Mouse (Mus musculus) kidney, adult 2 months (tissue): ENCODE data around the gene Olfr1392.

Experiments used
- CTCF ChIP-seq: fragments of 200-500 bp; conservative IDR thresholded peaks from 2 replicates; pipeline ENCODE4 v1.5.1; 2011; ENCODE audit warnings: low read depth, mild to moderate bottlenecking, control low read depth, low read length, moderate library complexity, mixed read lengths; ENCODE audit not compliant: insufficient read depth, insufficient read length
- POLR2A ChIP-seq: fragments of 200-500 bp; IDR thresholded peaks from one replicate; pipeline ENCODE4 v1.6.1; 2011; ENCODE audit warnings: low read depth, low read length, control low read depth

- TF ChIP-seq CTCF (no peak), POLR2A (no peak)
Measured at GRCm38 (mm10) chr11:49251380-49251761, 33.7 kb upstream of the Olfr1392 start.
